Mouse (Mus musculus) hindbrain, embryonic 14.5 days (tissue): ENCODE results near the gene Cma2. TPM values are rescaled to one million over a fixed set of nuclear protein-coding genes. Genes with fewer than 3 reads are reported as not detected.
A peak's percentile ranks its signal among the peaks of the same experiment; 100 is the strongest.

Experiments used
- ATAC-seq: fragments of 200-750 bp; cut with Nextera tagmentation; 2 replicates; pipeline ENCODE4 v1.8.0; 2017; ENCODE audit warnings: moderate number of reproducible peaks, mild to moderate bottlenecking, moderate TSS enrichment, moderate library complexity; ENCODE audit not compliant: low FRiP score
- DNase-seq: peaks from one replicate; pipeline ENCODE4 v3.0.0-alpha.2; 2015; ENCODE audit warnings: low spot score
- H3K27ac ChIP-seq: fragments of 300-500 bp; sonication (generic); 2 replicates; pipeline ENCODE4 v1.5.1; 2014; ENCODE audit warnings: mild to moderate bottlenecking, moderate library complexity
- H3K27me3 ChIP-seq: fragments of 300-500 bp; sonication (generic); 2 replicates; pipeline ENCODE4 v1.6.1; 2014; ENCODE audit warnings: mild to moderate bottlenecking, low read length, mixed read lengths; ENCODE audit not compliant: control insufficient read depth, insufficient read depth
- H3K36me3 ChIP-seq: fragments of 300-500 bp; sonication (generic); replicated peaks from 2 replicates; pipeline ENCODE4 v1.6.1; 2014; ENCODE audit not compliant: control insufficient read depth, insufficient read depth
- H3K4me1 ChIP-seq: fragments of 300-500 bp; sonication (generic); replicated peaks from 2 replicates; pipeline ENCODE4 v1.6.1; 2014; ENCODE audit warnings: antibody characterized with exemption, low read length, mixed read lengths; ENCODE audit not compliant: control insufficient read depth, insufficient read depth
- H3K4me2 ChIP-seq: fragments of 300-500 bp; sonication (generic); replicated peaks from 2 replicates; pipeline ENCODE4 v1.6.1; 2014; ENCODE audit warnings: mild to moderate bottlenecking, moderate library complexity
- H3K4me3 ChIP-seq: fragments of 300-500 bp; sonication (generic); replicated peaks from 2 replicates; pipeline ENCODE4 v1.5.1; 2014; ENCODE audit warnings: mild to moderate bottlenecking, low read length
- H3K9ac ChIP-seq: fragments of 300-500 bp; sonication (generic); 2 replicates; pipeline ENCODE4 v1.6.1; 2014
- H3K9me3 ChIP-seq: fragments of 300-500 bp; sonication (generic); 2 replicates; pipeline ENCODE4 v1.6.1; 2016; ENCODE audit warnings: low read length; ENCODE audit not compliant: control insufficient read depth
- WGBS: fragments of 180-500 bp; shearing (Covaris S2); extraction: QIAGEN DNeasy Blood & Tissue Kit; methylation state at CpG from one replicate; pipeline ENCODE4 v1.1.7; 2014; 5-methylcytosine and 5-hydroxymethylcytosine counted together
- polyA plus RNA-seq: library from polyadenylated mRNA; unstranded; fragments of >200 nt; fragmentation: Nextera tagmentation; extraction: Ambion mirVana; gene quantifications from 2 replicates; pipeline ENCODE4 v1.2.1, GENCODE M21; 2014

The Cma2 gene
- polyA plus RNA-seq, result not detected in 2 replicates

DNA sequence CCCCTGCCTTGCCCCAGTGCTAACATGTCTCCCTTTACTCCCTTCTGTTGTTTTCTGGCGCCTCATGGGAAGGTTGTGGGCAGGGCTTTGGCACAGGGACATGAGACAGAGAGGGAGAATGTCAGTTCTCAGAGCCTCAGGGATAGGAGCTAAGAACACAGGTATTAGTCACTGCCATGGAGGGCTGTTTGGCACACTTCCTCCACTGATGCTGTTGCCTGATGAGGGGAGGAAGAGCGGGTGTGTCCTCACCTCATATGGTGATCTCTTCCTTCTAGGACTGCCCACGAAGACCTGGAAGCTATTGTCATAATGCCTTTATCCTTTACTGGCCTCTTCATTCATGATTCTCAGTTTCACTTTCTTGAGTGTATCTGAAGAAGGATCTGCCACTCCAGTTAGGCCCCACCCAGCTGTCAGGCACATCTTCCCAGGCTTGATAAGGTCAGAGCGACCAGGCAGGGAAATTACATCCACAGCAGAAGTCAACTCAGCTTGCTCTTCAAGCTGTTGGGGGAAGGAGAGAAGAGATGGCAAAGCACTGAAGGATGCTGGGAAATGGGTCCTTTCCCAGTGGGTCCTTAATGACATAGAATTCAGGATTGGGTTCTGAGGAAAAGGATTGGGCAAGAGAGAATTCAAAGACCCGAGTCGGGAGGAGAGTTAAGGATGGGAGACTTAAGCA lies at the start of gene Cma2:
Gene Cma2, plus strand, starts transcription at position 635 of the 685 bp plus-strand sequence.
- no peaks in the 10 kb centered on the region for H3K4me1 ChIP-seq
- H3K27ac ChIP-seq, result no peak within 1 kb of the TSS
- H3K4me3 ChIP-seq, result no peak within 1 kb of the TSS
- ATAC-seq (no peak), DNase-seq (no peak)
- H3K36me3 ChIP-seq, result no peaks in the 10 kb centered on the region
- 88% methylated on average over 6 of the region's 6 CpGs for WGBS
- H3K4me2 ChIP-seq, result no peak within 1 kb of the TSS
- no peaks in the 10 kb centered on the region for H3K27me3 ChIP-seq
- no peak within 1 kb of the TSS for H3K9ac ChIP-seq
- H3K9me3 ChIP-seq, result no peaks in the 10 kb centered on the region

DNA sequence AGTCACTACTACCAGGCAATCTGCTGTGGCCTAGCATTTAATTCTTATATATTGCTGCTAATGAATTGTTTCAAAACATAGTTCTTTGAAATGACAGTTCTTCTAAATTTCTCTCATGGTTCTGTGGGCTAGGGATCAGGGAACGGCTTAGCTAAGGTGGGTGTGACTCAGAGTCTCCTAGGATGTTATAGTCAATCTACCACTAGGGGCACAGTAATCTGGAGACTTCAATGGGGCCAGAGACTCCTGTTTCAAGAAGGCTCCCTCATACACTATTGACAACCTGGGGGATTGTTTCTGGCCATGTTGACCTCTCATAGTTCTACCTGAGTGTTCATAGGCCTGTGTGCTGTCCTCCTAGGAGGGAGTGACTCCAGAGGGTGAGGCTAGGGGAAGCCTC lies 45.3 kb upstream of the Cma2 start:
- H3K4me2 ChIP-seq, result no peak overlapping the region
- WGBS, result 50% methylated on average over 1 of the region's 1 CpGs
- ATAC-seq (no peak), DNase-seq (no peak)
- H3K36me3 ChIP-seq, result no peaks in the 10 kb centered on the region
- H3K9ac ChIP-seq, result no peak overlapping the region
- H3K27me3 ChIP-seq, result no peaks in the 10 kb centered on the region
- no peak overlapping the region for H3K4me3 ChIP-seq
- peaks cover 6% of the 10 kb centered on the region for H3K4me1 ChIP-seq
- H3K27ac ChIP-seq, result no peak overlapping the region
- no peaks in the 10 kb centered on the region for H3K9me3 ChIP-seq

DNA sequence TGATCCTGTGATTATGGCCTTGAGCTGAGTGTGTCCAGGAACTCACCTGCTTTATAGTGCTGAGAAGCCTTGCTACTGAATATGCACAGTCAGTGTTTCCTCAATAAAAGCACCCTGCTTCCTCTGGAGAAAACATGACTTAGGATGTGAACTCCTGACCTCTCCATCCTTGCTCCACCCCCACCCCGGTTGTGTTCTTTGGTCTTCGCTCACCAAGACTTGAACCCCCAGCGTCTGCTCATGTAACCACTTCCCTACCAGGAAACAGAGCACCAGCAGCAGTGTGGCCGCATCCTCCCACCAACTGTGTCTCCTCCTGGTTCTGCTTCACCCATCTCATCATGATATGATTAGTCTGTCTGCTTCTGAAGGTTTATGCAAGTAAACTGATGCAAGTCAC lies 37.4 kb upstream of the Cma2 start:
- no peak overlapping the region for H3K9ac ChIP-seq
- H3K27ac ChIP-seq, result no peak overlapping the region
- H3K4me2 ChIP-seq, result no peak overlapping the region
- no peak overlapping the region for H3K4me3 ChIP-seq
- no peaks in the 10 kb centered on the region for H3K36me3 ChIP-seq
- ATAC-seq (no peak), DNase-seq (no peak)
- H3K27me3 ChIP-seq, result no peaks in the 10 kb centered on the region
- WGBS, result 52% methylated on average over 4 of the region's 4 CpGs
- no peaks in the 10 kb centered on the region for H3K4me1 ChIP-seq
- no peaks in the 10 kb centered on the region; the same call in 1 of the 2 replicates for H3K9me3 ChIP-seq

DNA sequence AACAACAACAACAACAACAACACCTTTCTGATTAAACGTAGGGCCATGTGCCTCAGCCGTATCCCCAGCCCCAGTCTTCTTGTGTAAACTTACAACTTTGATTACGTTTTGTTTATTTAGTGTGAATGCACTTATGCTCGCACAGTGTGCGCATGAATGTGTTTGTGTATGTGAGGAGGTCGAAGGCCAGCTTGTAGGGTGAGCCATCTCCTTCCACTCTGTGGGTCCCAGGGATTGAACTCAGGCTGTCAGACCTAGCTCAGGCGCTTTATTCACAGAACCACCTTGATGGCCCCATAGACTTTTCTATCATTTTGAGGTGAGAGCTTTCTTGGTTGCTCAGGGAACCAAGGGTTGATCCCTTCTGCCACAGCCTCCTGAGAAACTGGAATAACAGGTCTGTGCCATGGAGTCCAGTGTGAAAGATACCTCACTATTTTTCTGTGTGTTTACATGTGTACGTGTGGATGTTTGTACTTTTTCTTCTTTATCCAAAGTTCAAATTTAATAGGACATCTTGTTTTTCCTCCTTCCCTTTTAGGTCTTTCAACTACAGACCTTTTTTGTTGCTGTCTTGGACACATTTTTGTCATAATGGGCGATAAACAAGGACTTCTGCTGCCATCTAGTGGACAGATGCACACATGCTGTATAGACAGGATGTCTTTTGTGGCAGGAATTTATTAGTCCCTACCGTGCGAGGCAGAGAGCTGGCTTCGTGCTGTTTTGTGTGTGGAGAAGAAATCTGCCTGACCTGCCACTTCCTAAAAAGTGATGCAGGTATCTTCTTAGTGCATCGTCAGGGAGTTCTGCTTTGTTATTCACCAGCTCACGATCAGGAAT lies 32.3 kb upstream of the Cma2 start:
- peak; percentile 89 for ATAC-seq
- 41% methylated on average over 14 of the region's 14 CpGs for WGBS
- Histone ChIP-seq H3K9ac (no peak overlapping the region), H3K27me3 (no peaks in the 10 kb centered on the region), H3K4me1 (no peaks in the 10 kb centered on the region), H3K27ac (no peak overlapping the region), H3K4me3 (no peak overlapping the region), H3K36me3 (no peaks in the 10 kb centered on the region), H3K4me2 (peak overlapping the region; percentile 19), H3K9me3 (no peaks in the 10 kb centered on the region; the same call in 1 of the 2 replicates)
- DNase-seq, result peak; percentile 95

DNA sequence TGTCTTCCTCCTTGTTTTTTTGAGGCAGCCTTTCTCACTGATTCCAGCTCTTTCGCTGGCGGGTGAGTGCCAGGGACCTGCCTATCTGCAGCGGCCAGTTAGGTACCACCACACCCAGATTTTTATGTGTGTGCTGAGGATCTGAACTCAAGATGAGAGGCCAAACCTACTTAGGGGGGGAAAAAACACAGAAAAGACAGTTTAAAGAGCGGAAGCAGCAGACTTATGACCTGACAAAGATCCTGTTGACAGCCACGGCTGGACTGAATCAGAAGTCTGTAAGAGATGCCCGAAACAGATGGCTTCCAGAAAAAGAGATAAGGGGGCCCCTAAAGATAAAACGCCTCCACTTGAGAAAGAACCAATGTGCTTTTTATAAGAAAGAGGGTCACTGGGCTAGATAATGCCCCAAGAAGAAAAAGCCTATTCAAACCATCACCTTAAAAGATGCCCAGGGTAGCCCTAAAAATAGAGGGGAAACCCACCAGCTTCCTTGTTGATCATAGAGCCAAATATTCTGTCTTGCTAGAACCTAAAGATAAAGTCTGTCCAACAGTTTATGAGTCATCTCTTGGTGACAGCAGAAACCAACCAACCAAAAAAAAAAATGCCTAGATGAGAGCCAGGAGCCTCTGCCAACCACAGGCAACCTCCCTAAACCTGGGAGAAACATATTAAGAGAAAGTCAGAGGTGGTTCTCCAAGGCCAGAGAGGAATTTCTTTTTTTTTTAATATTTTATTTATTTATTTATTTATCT lies 28.1 kb upstream of the Cma2 start:
- DNase-seq (no peak), ATAC-seq (no peak)
- H3K9me3 ChIP-seq, result no peaks in the 10 kb centered on the region
- H3K27ac ChIP-seq, result no peak overlapping the region
- WGBS, result 87% methylated on average over 7 of the region's 7 CpGs
- H3K9ac ChIP-seq, result no peak overlapping the region
- no peaks in the 10 kb centered on the region for H3K4me1 ChIP-seq
- H3K36me3 ChIP-seq, result no peaks in the 10 kb centered on the region
- no peak overlapping the region for H3K4me2 ChIP-seq
- H3K4me3 ChIP-seq, result no peak overlapping the region
- H3K27me3 ChIP-seq, result no peaks in the 10 kb centered on the region

DNA sequence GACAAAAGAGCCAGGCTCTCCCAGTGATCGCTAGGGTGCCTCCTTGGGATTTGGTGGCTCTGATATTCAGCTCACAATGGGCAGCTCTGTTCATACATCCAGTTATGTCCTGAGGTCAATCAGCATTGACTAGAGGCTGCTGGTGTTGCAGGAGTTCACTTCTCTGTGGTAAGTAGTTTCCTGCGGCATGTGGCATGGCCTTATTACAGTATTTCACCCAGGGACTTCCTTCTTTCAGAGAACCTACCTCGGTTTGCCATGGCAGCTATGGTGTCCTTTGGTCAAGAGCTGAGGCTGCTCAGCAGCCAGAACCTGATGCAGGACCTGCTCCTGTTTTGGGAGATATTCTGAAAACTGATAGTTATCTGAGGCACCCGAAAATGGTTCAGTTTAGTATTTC lies 23.9 kb upstream of the Cma2 start:
- Histone ChIP-seq H3K27me3 (no peaks in the 10 kb centered on the region), H3K4me1 (no peaks in the 10 kb centered on the region), H3K4me3 (no peak overlapping the region), H3K9me3 (no peaks in the 10 kb centered on the region), H3K36me3 (no peaks in the 10 kb centered on the region), H3K4me2 (no peak overlapping the region), H3K9ac (no peak overlapping the region), H3K27ac (no peak overlapping the region)
- ATAC-seq, result no peak
- no peak for DNase-seq
- 88% methylated on average over 4 of the region's 4 CpGs for WGBS

DNA sequence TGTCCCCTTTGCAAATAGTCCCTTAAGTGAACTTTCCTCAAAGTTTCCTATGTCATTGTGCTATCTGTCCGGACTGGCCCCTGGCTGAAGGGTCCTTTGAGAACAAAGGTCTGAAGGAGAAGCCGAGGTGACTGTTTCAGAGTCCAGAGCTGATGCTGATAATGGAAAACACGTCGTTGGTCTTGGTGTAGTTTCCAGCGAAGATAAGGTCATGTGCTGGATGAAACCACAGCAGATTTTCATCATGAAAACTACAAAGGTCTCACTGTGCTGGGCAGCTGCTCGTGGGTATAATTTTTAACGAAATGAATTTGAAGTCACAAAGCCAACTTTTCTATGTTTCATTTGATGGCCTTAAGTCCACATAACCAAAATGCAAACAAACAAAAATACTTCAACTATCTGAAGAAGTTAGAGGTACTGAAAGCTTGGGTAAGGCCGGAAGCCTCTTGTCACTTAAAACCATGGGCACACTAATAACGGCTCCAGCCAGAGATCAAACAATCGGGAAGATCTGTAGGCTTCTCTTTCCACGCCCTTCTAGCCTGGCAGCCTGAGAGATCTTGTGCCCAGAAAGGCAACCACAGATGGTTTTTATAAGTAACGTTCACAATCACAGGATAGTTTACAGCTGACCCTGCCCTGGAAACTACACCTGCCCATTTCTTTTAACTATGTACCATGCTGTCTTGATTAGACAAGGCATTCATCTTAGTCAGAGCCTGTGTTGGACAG lies 21.4 kb upstream of the Cma2 start:
- H3K27me3 ChIP-seq, result no peaks in the 10 kb centered on the region
- DNase-seq (no peak), ATAC-seq (no peak)
- no peaks in the 10 kb centered on the region for H3K9me3 ChIP-seq
- no peaks in the 10 kb centered on the region for H3K4me1 ChIP-seq
- no peaks in the 10 kb centered on the region for H3K36me3 ChIP-seq
- WGBS, result 85% methylated on average over 12 of the region's 12 CpGs
- H3K4me2 ChIP-seq, result no peak overlapping the region
- H3K27ac ChIP-seq, result no peak overlapping the region
- H3K9ac ChIP-seq, result no peak overlapping the region
- H3K4me3 ChIP-seq, result no peak overlapping the region

DNA sequence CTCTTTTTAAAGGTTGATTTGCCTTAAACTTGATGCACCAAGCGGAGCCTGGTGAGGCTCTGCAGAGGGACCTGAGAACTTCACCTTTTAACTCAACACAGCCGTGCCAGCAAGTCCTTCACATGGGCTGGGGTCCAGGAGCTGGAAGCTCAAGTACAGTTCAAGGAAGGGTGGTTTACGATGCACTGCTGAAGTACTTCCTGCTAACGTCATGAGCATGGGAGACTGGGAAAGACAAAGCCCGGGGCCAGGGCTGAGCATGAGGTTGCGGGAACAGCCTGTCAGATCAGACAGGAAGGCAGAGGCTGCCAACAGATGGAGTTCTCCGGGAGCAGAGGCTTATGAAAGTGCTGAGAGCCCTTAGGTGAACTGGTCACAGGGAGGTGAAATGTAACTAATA lies 17.2 kb upstream of the Cma2 start:
- Histone ChIP-seq H3K9me3 (no peaks in the 10 kb centered on the region), H3K4me1 (no peaks in the 10 kb centered on the region), H3K36me3 (no peaks in the 10 kb centered on the region), H3K4me3 (no peak overlapping the region), H3K4me2 (no peak overlapping the region), H3K27me3 (no peaks in the 10 kb centered on the region), H3K9ac (no peak overlapping the region), H3K27ac (no peak overlapping the region)
- no peak for ATAC-seq
- DNase-seq, result no peak
- WGBS, result 63% methylated on average over 7 of the region's 7 CpGs
